Mouse (Mus musculus): Measurements from ENCODE around the gene Rhot1. TPM values are rescaled to one million over a fixed set of nuclear protein-coding genes. Genes with fewer than 3 reads are reported as not detected.

The Rhot1 gene
- polyA plus RNA-seq, 1 experiment from 2014 or later: 78.6 TPM

DNA sequence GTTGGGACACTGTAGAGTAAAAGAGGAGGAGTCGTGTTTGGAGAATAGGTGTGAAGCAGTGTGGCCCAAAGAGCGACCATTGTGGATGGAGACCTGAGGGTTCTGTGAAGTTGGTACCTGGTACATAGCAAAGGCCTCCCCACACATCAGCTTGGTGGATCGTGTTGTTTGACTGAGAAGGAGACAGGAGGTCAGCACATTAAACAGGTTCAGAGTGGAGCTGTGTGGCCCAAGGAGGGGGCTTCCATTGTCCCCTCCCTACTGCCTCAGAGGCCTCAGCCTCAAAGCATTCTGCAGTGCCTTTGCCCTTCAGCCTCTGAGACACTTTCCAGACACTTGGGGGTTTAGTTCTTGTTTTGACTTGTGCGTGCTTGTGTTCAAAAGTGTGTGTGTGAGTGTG is 105.1 kb downstream of the Rhot1 start:
- Histone ChIP-seq H3K4me3 (no peak overlapping the region), H3K36me3 (no peaks in the 10 kb centered on the region), H3K9ac (replicated peaks) (no peak overlapping the region), H3K9me3 (no peaks in the 10 kb centered on the region), H3K27ac (replicated peaks) (0 out of 2 replicates have a peak overlapping the region, but pooled peaks have one; percentile 82), H3K27me3 (no peaks in the 10 kb centered on the region), H3K4me2 (replicated peaks) (no peak overlapping the region), H3K4me1 (peaks cover 58% of the 10 kb centered on the region)
- 77% methylated on average over 4 of the region's 4 CpGs for WGBS
- no peak for ATAC-seq (replicated peaks)

DNA sequence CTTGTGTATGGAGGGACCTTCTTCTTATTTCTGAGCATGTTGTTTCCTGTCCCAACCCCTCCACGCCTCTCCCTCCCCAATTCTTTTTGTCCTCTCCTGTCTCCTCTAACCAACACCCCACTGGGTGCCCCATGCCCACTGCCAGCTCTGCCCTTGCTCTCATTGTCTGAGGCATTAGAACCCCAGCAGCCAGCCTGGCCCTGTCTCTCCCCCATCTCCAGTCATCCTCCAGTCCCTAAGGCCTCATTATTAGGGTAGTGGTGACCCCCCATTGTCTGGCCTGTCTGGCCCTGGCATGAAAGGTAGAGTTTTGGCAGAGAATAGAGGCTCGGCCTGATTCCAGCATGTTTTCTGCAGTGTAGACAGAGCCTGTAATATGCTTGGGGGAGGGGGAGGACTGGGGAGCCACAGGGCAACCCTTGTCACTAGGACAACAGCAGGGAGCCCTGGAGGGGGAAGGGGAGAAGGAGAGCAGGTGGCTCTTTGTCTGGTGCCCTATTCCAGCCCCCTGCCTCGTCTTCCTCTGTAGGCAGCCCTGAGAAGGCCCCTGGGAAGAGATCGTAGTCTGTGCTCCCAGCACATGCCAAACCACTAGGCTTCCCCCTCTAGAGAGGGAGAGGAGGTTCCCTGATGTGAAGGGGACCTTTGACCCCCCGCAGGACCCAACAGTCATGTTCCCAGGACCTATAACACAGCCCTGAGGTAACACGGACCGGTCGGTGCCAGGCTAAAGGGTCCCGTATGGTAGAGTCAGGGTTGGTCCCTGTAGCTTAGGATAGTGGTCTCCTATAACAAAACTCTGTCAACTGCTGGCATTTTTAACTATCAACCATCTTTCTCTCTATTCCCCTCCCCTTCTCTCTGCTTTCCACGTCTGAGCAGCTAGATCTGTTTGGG is 107.2 kb downstream of the Rhot1 start:
- H3K36me3 ChIP-seq: no peaks in the 10 kb centered on the region
- H3K9ac ChIP-seq (replicated peaks): no peak overlapping the region
- peak overlapping the region; percentile 84 for H3K27ac ChIP-seq (replicated peaks)
- H3K9me3 ChIP-seq: no peaks in the 10 kb centered on the region
- 24% methylated on average over 10 of the region's 10 CpGs for WGBS
- H3K27me3 ChIP-seq: no peaks in the 10 kb centered on the region
- H3K4me1 ChIP-seq: peaks cover 53% of the 10 kb centered on the region
- no peak overlapping the region for H3K4me2 ChIP-seq (replicated peaks)
- H3K4me3 ChIP-seq: no peak overlapping the region
- peak; percentile 90 for ATAC-seq (replicated peaks)

Other genes with a start within 250 kb of the Rhot1 start
- gene Utp6, start 246.6 kb upstream of the Rhot1 start, polyA plus RNA-seq (2015; fragmentation: Nextera tagmentation; extraction: Ambion mirVana): 51.6 and 55.8 TPM in 2 replicates
- 21.1 and 24.2 TPM in 2 replicates for gene Suz12, start 215.9 kb upstream of the Rhot1 start, polyA plus RNA-seq (2015; fragmentation: Nextera tagmentation; extraction: Ambion mirVana)
- 19.6 and 21.2 TPM in 2 replicates for gene Crlf3, start 128.0 kb upstream of the Rhot1 start, polyA plus RNA-seq (2015; fragmentation: Nextera tagmentation; extraction: Ambion mirVana)
- gene Atad5, start 119.6 kb upstream of the Rhot1 start, polyA plus RNA-seq (2015; fragmentation: Nextera tagmentation; extraction: Ambion mirVana): 8.7 and 9.2 TPM in 2 replicates
- gene Tefm, start 66.8 kb upstream of the Rhot1 start, polyA plus RNA-seq (2015; fragmentation: Nextera tagmentation; extraction: Ambion mirVana): 28.2 and 30.7 TPM in 2 replicates
- 2.7 and 3.3 TPM in 2 replicates for gene Adap2, start 54.9 kb upstream of the Rhot1 start, polyA plus RNA-seq (2015; fragmentation: Nextera tagmentation; extraction: Ambion mirVana)
- gene Rnf135, start 25.2 kb upstream of the Rhot1 start, polyA plus RNA-seq (2015; fragmentation: Nextera tagmentation; extraction: Ambion mirVana): 3.0 and 3.3 TPM in 2 replicates
- 20.4 and 23.3 TPM in 2 replicates for gene Rhbdl3, start 91.9 kb downstream of the Rhot1 start, polyA plus RNA-seq (2015; fragmentation: Nextera tagmentation; extraction: Ambion mirVana)
- 33.9 and 37.9 TPM in 2 replicates for gene 5730455P16Rik, start 169.0 kb downstream of the Rhot1 start, polyA plus RNA-seq (2015; fragmentation: Nextera tagmentation; extraction: Ambion mirVana)
- gene Zfp207, start 174.3 kb downstream of the Rhot1 start, polyA plus RNA-seq (2015; fragmentation: Nextera tagmentation; extraction: Ambion mirVana): 231 and 236 TPM in 2 replicates
- 341 and 346 TPM in 2 replicates for gene Psmd11, start 219.6 kb downstream of the Rhot1 start, polyA plus RNA-seq (2015; fragmentation: Nextera tagmentation; extraction: Ambion mirVana)